Mouse (Mus musculus): Measurements from ENCODE around the gene Wdr46. TPM values are rescaled to one million over a fixed set of nuclear protein-coding genes. Genes with fewer than 3 reads are reported as not detected.

Wdr46 gene
- polyA plus RNA-seq, 1 experiment: 12.4 TPM

- H3K4me3 ChIP-seq (ENCODE audit: low read depth, low read length): no peak overlapping the region
- WGBS: 88% methylated on average over 10 of the region's 10 CpGs
- H3K27me3 ChIP-seq (ENCODE audit: control insufficient read depth, insufficient read depth, low read length): no peaks in the 10 kb centered on the region
- TF ChIP-seq CTCF (IDR thresholded peaks at IDR 0.05; ENCODE audit: extremely low read depth, insufficient read length, insufficient replicate concordance, low read depth, low read length) (no peak), POLR2A (IDR thresholded peaks at IDR 0.05; ENCODE audit: low read depth, low read length) (no peak)
- H3K36me3 ChIP-seq (ENCODE audit: control insufficient read depth, insufficient read depth, low read length): peaks cover 40% of the 10 kb centered on the region
- H3K4me1 ChIP-seq (ENCODE audit: control insufficient read depth, insufficient read depth, insufficient read length, low read length): peaks cover 17% of the 10 kb centered on the region
- H3K27ac ChIP-seq (ENCODE audit: insufficient read depth, low read depth, low read length): no peak overlapping the region
Measured at GRCm38 (mm10) chr17:33913264-33913663, 27.2 kb upstream of the Wdr46 start.

- 96% methylated on average over 8 of the region's 8 CpGs for WGBS
- Histone ChIP-seq H3K4me1 (ENCODE audit: control insufficient read depth, insufficient read depth, insufficient read length, low read length) (peaks cover 23% of the 10 kb centered on the region), H3K36me3 (ENCODE audit: control insufficient read depth, insufficient read depth, low read length) (peaks cover 40% of the 10 kb centered on the region), H3K27ac (ENCODE audit: insufficient read depth, low read depth, low read length) (no peak overlapping the region), H3K27me3 (ENCODE audit: control insufficient read depth, insufficient read depth, low read length) (no peaks in the 10 kb centered on the region), H3K4me3 (ENCODE audit: low read depth, low read length) (no peak overlapping the region)
- TF ChIP-seq POLR2A (IDR thresholded peaks at IDR 0.05; ENCODE audit: low read depth, low read length) (no peak), CTCF (IDR thresholded peaks at IDR 0.05; ENCODE audit: extremely low read depth, insufficient read length, insufficient replicate concordance, low read depth, low read length) (no peak)
Measured at GRCm38 (mm10) chr17:33913905-33914304, 26.6 kb upstream of the Wdr46 start.

- Histone ChIP-seq H3K4me1 (ENCODE audit: control insufficient read depth, insufficient read depth, insufficient read length, low read length) (peaks cover 24% of the 10 kb centered on the region), H3K4me3 (ENCODE audit: low read depth, low read length) (no peak overlapping the region), H3K27ac (ENCODE audit: insufficient read depth, low read depth, low read length) (no peak overlapping the region), H3K27me3 (ENCODE audit: control insufficient read depth, insufficient read depth, low read length) (no peaks in the 10 kb centered on the region), H3K36me3 (ENCODE audit: control insufficient read depth, insufficient read depth, low read length) (peaks cover 40% of the 10 kb centered on the region)
- TF ChIP-seq CTCF (IDR thresholded peaks at IDR 0.05; ENCODE audit: extremely low read depth, insufficient read length, insufficient replicate concordance, low read depth, low read length) (peak; percentile 1; the same call in 1 of the 2 replicates), POLR2A (IDR thresholded peaks at IDR 0.05; ENCODE audit: low read depth, low read length) (no peak)
- 71% methylated on average over 13 of the region's 13 CpGs for WGBS
Measured at GRCm38 (mm10) chr17:33914969-33915391, 25.5 kb upstream of the Wdr46 start.

GRCm38 (mm10) chr17:33915671-33916250, 24.7 kb upstream of the Wdr46 start, which contains the start of the genes Tapbp and Zbtb22:
TSS of gene Tapbp (plus strand) at chr17:33915899.
TSS of gene Zbtb22 (plus strand) at chr17:33915904.
- Histone ChIP-seq H3K4me3 (ENCODE audit: low read depth, low read length) (peak within 1 kb of the TSS; percentile 60), H3K27me3 (ENCODE audit: control insufficient read depth, insufficient read depth, low read length) (no peaks in the 10 kb centered on the region), H3K4me1 (ENCODE audit: control insufficient read depth, insufficient read depth, insufficient read length, low read length) (peaks cover 20% of the 10 kb centered on the region), H3K27ac (ENCODE audit: insufficient read depth, low read depth, low read length) (peak within 1 kb of the TSS; percentile 3; the same call in 1 of the 2 replicates), H3K36me3 (ENCODE audit: control insufficient read depth, insufficient read depth, low read length) (peaks cover 40% of the 10 kb centered on the region)
- under 1% methylated on average over 34 of the region's 34 CpGs for WGBS
- TF ChIP-seq CTCF (IDR thresholded peaks at IDR 0.05; ENCODE audit: extremely low read depth, insufficient read length, insufficient replicate concordance, low read depth, low read length) (no peak), POLR2A (IDR thresholded peaks at IDR 0.05; ENCODE audit: low read depth, low read length) (no peak; the same call in 1 of the 2 replicates)

GRCm38 (mm10) chr17:33916294-33916693, 24.2 kb upstream of the Wdr46 start:
- H3K36me3 ChIP-seq (ENCODE audit: control insufficient read depth, insufficient read depth, low read length): peaks cover 41% of the 10 kb centered on the region
- peaks cover 24% of the 10 kb centered on the region for H3K4me1 ChIP-seq (ENCODE audit: control insufficient read depth, insufficient read depth, insufficient read length, low read length)
- peak overlapping the region; percentile 60 for H3K4me3 ChIP-seq (ENCODE audit: low read depth, low read length)
- TF ChIP-seq POLR2A (IDR thresholded peaks at IDR 0.05; ENCODE audit: low read depth, low read length) (no peak), CTCF (IDR thresholded peaks at IDR 0.05; ENCODE audit: extremely low read depth, insufficient read length, insufficient replicate concordance, low read depth, low read length) (no peak)
- H3K27me3 ChIP-seq (ENCODE audit: control insufficient read depth, insufficient read depth, low read length): no peaks in the 10 kb centered on the region
- 2% methylated on average over 20 of the region's 20 CpGs for WGBS
- no peak overlapping the region for H3K27ac ChIP-seq (ENCODE audit: insufficient read depth, low read depth, low read length)

GRCm38 (mm10) chr17:33916847-33917655, 23.4 kb upstream of the Wdr46 start:
- peaks cover 24% of the 10 kb centered on the region for H3K4me1 ChIP-seq (ENCODE audit: control insufficient read depth, insufficient read depth, insufficient read length, low read length)
- no peak for TF ChIP-seq POLR2A (IDR thresholded peaks at IDR 0.05; ENCODE audit: low read depth, low read length)
- TF ChIP-seq CTCF (IDR thresholded peaks at IDR 0.05; ENCODE audit: extremely low read depth, insufficient read length, insufficient replicate concordance, low read depth, low read length): no peak
- no peaks in the 10 kb centered on the region for H3K27me3 ChIP-seq (ENCODE audit: control insufficient read depth, insufficient read depth, low read length)
- peak overlapping the region; percentile 42 for H3K4me3 ChIP-seq (ENCODE audit: low read depth, low read length)
- 82% methylated on average over 31 of the region's 31 CpGs for WGBS
- H3K27ac ChIP-seq (ENCODE audit: insufficient read depth, low read depth, low read length): no peak overlapping the region
- H3K36me3 ChIP-seq (ENCODE audit: control insufficient read depth, insufficient read depth, low read length): peaks cover 39% of the 10 kb centered on the region
